Mouse (Mus musculus) intestine, embryonic 15.5 days (tissue): ENCODE data around the gene Agbl1. TPM values are rescaled to one million over a fixed set of nuclear protein-coding genes. Genes with fewer than 3 reads are reported as not detected.
"Not testable (repeated sequence)": the region's sequence is repeated elsewhere in the genome, so short reads cannot be mapped to it uniquely, and the experiment has no call there.

Source experiments
- ATAC-seq: fragments of 200-750 bp; cut with Nextera tagmentation; 2 replicates; pipeline ENCODE4 v1.8.0; 2017; ENCODE audit warnings: moderate TSS enrichment, moderate library complexity
- H3K27ac ChIP-seq: fragments of 300-500 bp; sonication (generic); 2 replicates; pipeline ENCODE4 v1.5.1; 2015; ENCODE audit warnings: mild to moderate bottlenecking, inconsistent platforms
- H3K27me3 ChIP-seq: fragments of 300-500 bp; sonication (generic); replicated peaks from 2 replicates; pipeline ENCODE4 v1.6.1; 2015; ENCODE audit warnings: inconsistent platforms
- H3K36me3 ChIP-seq: fragments of 300-500 bp; sonication (generic); 2 replicates; pipeline ENCODE4 v1.6.1; 2015; ENCODE audit warnings: inconsistent platforms
- H3K4me1 ChIP-seq: fragments of 300-500 bp; sonication (generic); replicated peaks from 2 replicates; pipeline ENCODE4 v1.6.1; 2015; ENCODE audit warnings: inconsistent platforms
- H3K4me2 ChIP-seq: fragments of 300-500 bp; sonication (generic); replicated peaks from 2 replicates; pipeline ENCODE4 v1.6.1; 2015; ENCODE audit warnings: mild to moderate bottlenecking, inconsistent platforms
- H3K4me3 ChIP-seq: fragments of 300-500 bp; sonication (generic); replicated peaks from 2 replicates; pipeline ENCODE4 v1.5.1; 2015; ENCODE audit warnings: inconsistent platforms
- H3K9ac ChIP-seq: fragments of 300-500 bp; sonication (generic); 2 replicates; pipeline ENCODE4 v1.6.1; 2015; ENCODE audit warnings: inconsistent platforms
- H3K9me3 ChIP-seq: fragments of 300-500 bp; sonication (generic); 2 replicates; pipeline ENCODE4 v1.6.1; 2016; ENCODE audit warnings: inconsistent platforms
- WGBS: fragments of 180-500 bp; shearing (Covaris S2); methylation state at CpG from one replicate; pipeline ENCODE4 v1.1.7; 2015; 5-methylcytosine and 5-hydroxymethylcytosine counted together
- polyA plus RNA-seq: library from polyadenylated mRNA; unstranded; fragments of >200 nt; fragmentation: Nextera tagmentation; extraction: Ambion mirVana; gene quantifications from 2 replicates; pipeline ENCODE4 v1.2.1, GENCODE M21; 2015

The Agbl1 gene
- polyA plus RNA-seq = not detected in 2 replicates

- no peak within 1 kb of the TSS for H3K4me3 ChIP-seq
- no peak for ATAC-seq
- WGBS = 60% methylated on average over 7 of the region's 7 CpGs
These were observed at the start of gene Agbl1 for GRCm38 (mm10) chr7:76229311-76229937. Gene Agbl1, plus strand, starts transcription at chr7:76229887.

GRCm38 (mm10) chr7:76185005-76185658 is 44.6 kb upstream of the Agbl1 start:
- Histone ChIP-seq H3K4me1 (no peaks in the 10 kb centered on the region), H3K4me2 (no peak overlapping the region)

More at GRCm38 (mm10) chr7:76229311-76229937, at the start of gene Agbl1:
- H3K4me2 ChIP-seq = no peak within 1 kb of the TSS
- no peaks in the 10 kb centered on the region for H3K4me1 ChIP-seq
- no peaks in the 10 kb centered on the region for H3K27me3 ChIP-seq
- no peak within 1 kb of the TSS for H3K9ac ChIP-seq
- no peaks in the 10 kb centered on the region for H3K36me3 ChIP-seq
- no peak within 1 kb of the TSS for H3K27ac ChIP-seq
- H3K9me3 ChIP-seq = no peaks in the 10 kb centered on the region

GRCm38 (mm10) chr7:76185681-76186121 is 44.0 kb upstream of the Agbl1 start:
- H3K27ac ChIP-seq = no peak overlapping the region
- 38% methylated on average over 6 of the region's 6 CpGs for WGBS
- no peak overlapping the region for H3K9ac ChIP-seq
- ATAC-seq = no peak
- no peaks in the 10 kb centered on the region for H3K36me3 ChIP-seq
- H3K27me3 ChIP-seq = no peaks in the 10 kb centered on the region
- H3K4me3 ChIP-seq = no peak overlapping the region
- no peaks in the 10 kb centered on the region for H3K9me3 ChIP-seq
- no peak overlapping the region for H3K4me2 ChIP-seq
- no peaks in the 10 kb centered on the region for H3K4me1 ChIP-seq

More at GRCm38 (mm10) chr7:76185005-76185658, 44.6 kb upstream of the Agbl1 start:
- no peaks in the 10 kb centered on the region for H3K27me3 ChIP-seq
- H3K27ac ChIP-seq = no peak overlapping the region
- no peaks in the 10 kb centered on the region for H3K36me3 ChIP-seq
- 40% methylated on average over 7 of the region's 7 CpGs for WGBS
- no peak overlapping the region for H3K9ac ChIP-seq
- ATAC-seq = no peak
- no peak overlapping the region for H3K4me3 ChIP-seq
- no peaks in the 10 kb centered on the region for H3K9me3 ChIP-seq

GRCm38 (mm10) chr7:76218546-76218945 is 11.1 kb upstream of the Agbl1 start:
- Histone ChIP-seq H3K4me2 (no peak overlapping the region), H3K4me1 (no peaks in the 10 kb centered on the region), H3K36me3 (no peaks in the 10 kb centered on the region), H3K27ac (no peak overlapping the region), H3K27me3 (no peaks in the 10 kb centered on the region), H3K9ac (no peak overlapping the region), H3K4me3 (no peak overlapping the region), H3K9me3 (no peaks in the 10 kb centered on the region)
- no peak for ATAC-seq
- WGBS = 62% methylated on average over 4 of the region's 4 CpGs

- Histone ChIP-seq H3K4me1 (no peaks in the 10 kb centered on the region), H3K4me3 (no peak overlapping the region), H3K36me3 (no peaks in the 10 kb centered on the region), H3K4me2 (no peak overlapping the region), H3K27me3 (no peaks in the 10 kb centered on the region), H3K27ac (no peak overlapping the region), H3K9ac (no peak overlapping the region), H3K9me3 (no peaks in the 10 kb centered on the region)
- ATAC-seq = no peak
- WGBS = 83% methylated on average over 7 of the region's 7 CpGs
These were observed 9.8 kb upstream of the Agbl1 start for GRCm38 (mm10) chr7:76219797-76220469.

GRCm38 (mm10) chr7:76222691-76223090 is 7.0 kb upstream of the Agbl1 start:
- no peak for ATAC-seq
- no peaks in the 10 kb centered on the region for H3K36me3 ChIP-seq
- H3K4me2 ChIP-seq = no peak overlapping the region
- 86% methylated on average over 2 of the region's 2 CpGs for WGBS
- no peak overlapping the region for H3K27ac ChIP-seq
- no peaks in the 10 kb centered on the region for H3K9me3 ChIP-seq
- no peaks in the 10 kb centered on the region for H3K27me3 ChIP-seq
- H3K9ac ChIP-seq = no peak overlapping the region
- no peak overlapping the region for H3K4me3 ChIP-seq
- no peaks in the 10 kb centered on the region for H3K4me1 ChIP-seq

GRCm38 (mm10) chr7:76228881-76229280 is 806 bp upstream of the Agbl1 start:
- 32% methylated on average over 2 of the region's 2 CpGs for WGBS
- H3K27me3 ChIP-seq = no peaks in the 10 kb centered on the region
- H3K4me3 ChIP-seq = no peak overlapping the region
- no peak overlapping the region for H3K9ac ChIP-seq
- H3K4me2 ChIP-seq = no peak overlapping the region
- no peaks in the 10 kb centered on the region for H3K36me3 ChIP-seq
- H3K4me1 ChIP-seq = no peaks in the 10 kb centered on the region
- H3K27ac ChIP-seq = no peak overlapping the region
- ATAC-seq = no peak
- H3K9me3 ChIP-seq = no peaks in the 10 kb centered on the region

GRCm38 (mm10) chr7:76234321-76234720 is 4.6 kb downstream of the Agbl1 start:
- no peak overlapping the region for H3K4me2 ChIP-seq
- no peak for ATAC-seq
- H3K4me3 ChIP-seq = no peak overlapping the region
- no peak overlapping the region for H3K9ac ChIP-seq
- H3K36me3 ChIP-seq = no peaks in the 10 kb centered on the region
- H3K9me3 ChIP-seq = no peaks in the 10 kb centered on the region
- H3K4me1 ChIP-seq = no peaks in the 10 kb centered on the region
- no peaks in the 10 kb centered on the region for H3K27me3 ChIP-seq
- WGBS = 68% methylated on average over 2 of the region's 2 CpGs
- H3K27ac ChIP-seq = no peak overlapping the region

- no peak overlapping the region for H3K4me3 ChIP-seq
- ATAC-seq = no peak
- H3K27ac ChIP-seq = no peak overlapping the region
- no peaks in the 10 kb centered on the region for H3K4me1 ChIP-seq
- H3K4me2 ChIP-seq = no peak overlapping the region
- WGBS = 69% methylated on average over 4 of the region's 4 CpGs
- no peak overlapping the region for H3K9ac ChIP-seq
- H3K9me3 ChIP-seq = no peaks in the 10 kb centered on the region
- no peaks in the 10 kb centered on the region for H3K27me3 ChIP-seq
- H3K36me3 ChIP-seq = no peaks in the 10 kb centered on the region
These were observed 7.8 kb downstream of the Agbl1 start for GRCm38 (mm10) chr7:76237497-76237896.

GRCm38 (mm10) chr7:76244839-76245238 is 15.2 kb downstream of the Agbl1 start:
- H3K27ac ChIP-seq, H3K36me3 ChIP-seq, H3K9ac ChIP-seq, H3K27me3 ChIP-seq, H3K4me1 ChIP-seq, ATAC-seq, H3K9me3 ChIP-seq, H3K4me3 ChIP-seq, H3K4me2 ChIP-seq: not testable (repeated sequence)
- 96% methylated on average over 18 of the region's 18 CpGs for WGBS

GRCm38 (mm10) chr7:76275061-76275460 is 45.4 kb downstream of the Agbl1 start:
- Histone ChIP-seq H3K27me3 (no peaks in the 10 kb centered on the region), H3K9me3 (no peaks in the 10 kb centered on the region), H3K9ac (no peak overlapping the region), H3K4me1 (no peaks in the 10 kb centered on the region), H3K36me3 (no peaks in the 10 kb centered on the region), H3K4me2 (no peak overlapping the region), H3K4me3 (no peak overlapping the region), H3K27ac (no peak overlapping the region)
- ATAC-seq = no peak

GRCm38 (mm10) chr7:76282831-76283230 is 53.1 kb downstream of the Agbl1 start:
- no peak overlapping the region for H3K27ac ChIP-seq
- H3K9ac ChIP-seq = no peak overlapping the region
- H3K27me3 ChIP-seq = no peaks in the 10 kb centered on the region
- no peak for ATAC-seq
- H3K4me1 ChIP-seq = no peaks in the 10 kb centered on the region
- WGBS = 59% methylated on average over 2 of the region's 2 CpGs
- H3K4me3 ChIP-seq = no peak overlapping the region
- no peaks in the 10 kb centered on the region for H3K36me3 ChIP-seq
- H3K4me2 ChIP-seq = no peak overlapping the region
- H3K9me3 ChIP-seq = no peaks in the 10 kb centered on the region
